Mouse (Mus musculus): ENCODE results near the gene Brpf1.

DNA sequence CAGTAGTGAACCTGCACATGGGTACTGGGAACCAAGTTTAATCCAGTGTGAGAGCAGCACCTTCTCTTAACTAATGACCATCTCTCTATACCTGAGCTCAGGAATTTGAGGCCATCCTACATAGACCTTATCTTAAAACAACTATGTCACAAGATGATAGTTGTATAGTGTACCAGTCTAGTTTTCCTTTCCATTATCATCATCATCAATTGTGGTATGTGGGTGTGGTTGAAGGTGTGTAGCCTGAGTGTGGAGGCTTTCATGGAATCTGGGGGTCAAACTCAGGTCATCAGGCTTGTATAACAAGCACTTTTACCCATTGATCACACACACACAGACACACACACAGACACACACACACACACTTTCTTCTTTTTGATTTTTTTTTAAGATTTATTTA, 43.6 kb downstream of the Brpf1 start:
- no peak for TF ChIP-seq CTCF (IDR thresholded peaks at IDR 0.05; ENCODE audit: extremely low read depth, insufficient read depth, insufficient read length, insufficient replicate concordance)
- TF ChIP-seq POLR2A (IDR thresholded peaks at IDR 0.05; ENCODE audit: low read depth, low read length) = no peak
